Mouse (Mus musculus): Measurements from ENCODE around the gene Acta2. TPM values are rescaled to one million over a fixed set of nuclear protein-coding genes. Genes with fewer than 3 reads are reported as not detected.

Acta2 gene
- polyA plus RNA-seq, 1 experiment from 2014 or later = 2,412 TPM

DNA sequence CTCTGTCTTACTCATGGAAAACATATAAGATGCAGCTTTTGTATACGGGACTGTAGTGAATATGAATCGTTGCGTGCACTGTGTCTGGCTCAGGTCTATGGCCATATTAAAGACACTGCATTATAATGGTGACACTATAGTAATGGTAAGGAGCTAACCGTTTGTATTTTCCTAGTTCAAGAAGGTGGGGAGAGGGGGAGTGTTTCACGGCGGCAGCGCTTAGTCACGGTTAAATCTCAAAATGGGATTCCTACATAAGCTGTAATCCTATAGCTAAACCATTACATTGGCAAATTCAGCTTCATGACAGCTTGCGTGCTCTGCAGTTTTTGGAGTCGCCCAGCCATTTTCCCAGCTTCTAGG, 63.8 kb downstream of the Acta2 start:
- 0 out of 2 replicates have a peak, but pooled peaks have one; percentile 3 for ATAC-seq (ENCODE audit: insufficient read depth, low FRiP score)
- Histone ChIP-seq H3K36me3 (ENCODE audit: control insufficient read depth, insufficient read depth, low read length) (no peaks in the 10 kb centered on the region), H3K4me1 (ENCODE audit: control insufficient read depth, insufficient read depth, low read length) (no peaks in the 10 kb centered on the region), H3K27ac (ENCODE audit: low read length) (no peak overlapping the region), H3K9me3 (replicated peaks; ENCODE audit: control insufficient read depth, low read length) (no peaks in the 10 kb centered on the region), H3K9ac (ENCODE audit: low read length) (peak overlapping the region; percentile 87), H3K4me3 (replicated peaks; ENCODE audit: low read length) (peak overlapping the region; percentile 82), H3K4me2 (ENCODE audit: low read depth, low read length) (peak overlapping the region; percentile 94), H3K27me3 (ENCODE audit: control insufficient read depth, insufficient read depth, low read length) (no peaks in the 10 kb centered on the region)
- WGBS = 27% methylated on average over 10 of the region's 10 CpGs

Other genes starting within 250 kb of the Acta2 start
- gene Lipk, start 247.3 kb downstream of the Acta2 start, polyA plus RNA-seq (2015; fragmentation: Nextera tagmentation; extraction: Ambion mirVana) = 1.7 and 5.2 TPM in 2 replicates
- gene Lipn, start 188.2 kb downstream of the Acta2 start, polyA plus RNA-seq (2015; fragmentation: Nextera tagmentation; extraction: Ambion mirVana) = not detected in 2 replicates
- gene Lipm, start 154.7 kb downstream of the Acta2 start, polyA plus RNA-seq (2015; fragmentation: Nextera tagmentation; extraction: Ambion mirVana) = 4.7 and 6.8 TPM in 2 replicates
- gene Ankrd22, start 89.5 kb downstream of the Acta2 start, polyA plus RNA-seq (2015; fragmentation: Nextera tagmentation; extraction: Ambion mirVana) = 11.2 and 16.2 TPM in 2 replicates
- 12.5 and 13.2 TPM in 2 replicates for gene Stambpl1, start 63.4 kb downstream of the Acta2 start, polyA plus RNA-seq (2015; fragmentation: Nextera tagmentation; extraction: Ambion mirVana)
- 5.1 and 5.9 TPM in 2 replicates for gene Fas, start 35.1 kb upstream of the Acta2 start, polyA plus RNA-seq (2015; fragmentation: Nextera tagmentation; extraction: Ambion mirVana)
- 2.7 and 4.1 TPM in 2 replicates for gene Ch25h, start 219.6 kb upstream of the Acta2 start, polyA plus RNA-seq (2015; fragmentation: Nextera tagmentation; extraction: Ambion mirVana)